Mouse (Mus musculus) kidney, adult 2 months (tissue): Measurements from ENCODE around the gene Gm10518.

ENCODE experiments used
- CTCF ChIP-seq: fragments of 200-500 bp; conservative IDR thresholded peaks from 2 replicates; pipeline ENCODE4 v1.5.1; 2011; ENCODE audit warnings: low read depth, mild to moderate bottlenecking, control low read depth, low read length, moderate library complexity, mixed read lengths; ENCODE audit not compliant: insufficient read depth, insufficient read length
- POLR2A ChIP-seq: fragments of 200-500 bp; IDR thresholded peaks from one replicate; pipeline ENCODE4 v1.6.1; 2011; ENCODE audit warnings: low read depth, low read length, control low read depth

DNA sequence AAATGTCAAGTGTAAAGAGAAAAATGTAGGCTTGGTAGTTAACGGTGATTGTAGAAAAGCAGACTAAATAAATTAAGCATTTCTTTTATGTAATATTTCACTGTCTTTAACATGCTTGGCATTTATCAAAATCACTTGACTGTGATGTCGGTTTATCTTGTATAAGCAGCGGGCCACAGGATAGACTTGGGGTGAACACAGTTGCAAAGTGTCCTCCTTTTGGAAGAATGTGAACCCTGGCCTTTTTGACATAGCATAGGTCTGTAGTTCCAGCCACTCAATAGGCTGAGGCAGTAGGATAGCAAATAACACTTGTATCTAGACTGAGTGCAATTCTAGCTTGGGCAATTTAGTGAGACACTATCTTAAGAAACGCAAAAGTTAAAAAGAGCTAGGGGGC, 4.3 kb downstream of the Gm10518 start:
- TF ChIP-seq CTCF (no peak), POLR2A (no peak)
